Mouse (Mus musculus) hindbrain, embryonic 14.5 days (tissue): ENCODE measurements at regions not wholly inside any gene's neighbourhood (a gene's known extent, or its start where the extent isn't known, plus 50 kb on each side); places are given as distances from the start of the nearest gene placed in this dataset.
A peak's percentile ranks its signal among the peaks of the same experiment; 100 is the strongest.

ENCODE experiments used
- ATAC-seq: fragments of 200-750 bp; cut with Nextera tagmentation; 2 replicates; pipeline ENCODE4 v1.8.0; 2017; ENCODE audit warnings: moderate number of reproducible peaks, mild to moderate bottlenecking, moderate TSS enrichment, moderate library complexity; ENCODE audit not compliant: low FRiP score
- DNase-seq: peaks from one replicate; pipeline ENCODE4 v3.0.0-alpha.2; 2015; ENCODE audit warnings: low spot score
- H3K27ac ChIP-seq: fragments of 300-500 bp; sonication (generic); 2 replicates; pipeline ENCODE4 v1.5.1; 2014; ENCODE audit warnings: mild to moderate bottlenecking, moderate library complexity
- H3K27me3 ChIP-seq: fragments of 300-500 bp; sonication (generic); 2 replicates; pipeline ENCODE4 v1.6.1; 2014; ENCODE audit warnings: mild to moderate bottlenecking, low read length, mixed read lengths; ENCODE audit not compliant: control insufficient read depth, insufficient read depth
- H3K36me3 ChIP-seq: fragments of 300-500 bp; sonication (generic); replicated peaks from 2 replicates; pipeline ENCODE4 v1.6.1; 2014; ENCODE audit not compliant: control insufficient read depth, insufficient read depth
- H3K4me1 ChIP-seq: fragments of 300-500 bp; sonication (generic); replicated peaks from 2 replicates; pipeline ENCODE4 v1.6.1; 2014; ENCODE audit warnings: antibody characterized with exemption, low read length, mixed read lengths; ENCODE audit not compliant: control insufficient read depth, insufficient read depth
- H3K4me2 ChIP-seq: fragments of 300-500 bp; sonication (generic); replicated peaks from 2 replicates; pipeline ENCODE4 v1.6.1; 2014; ENCODE audit warnings: mild to moderate bottlenecking, moderate library complexity
- H3K4me3 ChIP-seq: fragments of 300-500 bp; sonication (generic); replicated peaks from 2 replicates; pipeline ENCODE4 v1.5.1; 2014; ENCODE audit warnings: mild to moderate bottlenecking, low read length
- H3K9ac ChIP-seq: fragments of 300-500 bp; sonication (generic); 2 replicates; pipeline ENCODE4 v1.6.1; 2014
- H3K9me3 ChIP-seq: fragments of 300-500 bp; sonication (generic); 2 replicates; pipeline ENCODE4 v1.6.1; 2016; ENCODE audit warnings: low read length; ENCODE audit not compliant: control insufficient read depth
- WGBS: fragments of 180-500 bp; shearing (Covaris S2); extraction: QIAGEN DNeasy Blood & Tissue Kit; methylation state at CpG from one replicate; pipeline ENCODE4 v1.1.7; 2014; 5-methylcytosine and 5-hydroxymethylcytosine counted together

DNA sequence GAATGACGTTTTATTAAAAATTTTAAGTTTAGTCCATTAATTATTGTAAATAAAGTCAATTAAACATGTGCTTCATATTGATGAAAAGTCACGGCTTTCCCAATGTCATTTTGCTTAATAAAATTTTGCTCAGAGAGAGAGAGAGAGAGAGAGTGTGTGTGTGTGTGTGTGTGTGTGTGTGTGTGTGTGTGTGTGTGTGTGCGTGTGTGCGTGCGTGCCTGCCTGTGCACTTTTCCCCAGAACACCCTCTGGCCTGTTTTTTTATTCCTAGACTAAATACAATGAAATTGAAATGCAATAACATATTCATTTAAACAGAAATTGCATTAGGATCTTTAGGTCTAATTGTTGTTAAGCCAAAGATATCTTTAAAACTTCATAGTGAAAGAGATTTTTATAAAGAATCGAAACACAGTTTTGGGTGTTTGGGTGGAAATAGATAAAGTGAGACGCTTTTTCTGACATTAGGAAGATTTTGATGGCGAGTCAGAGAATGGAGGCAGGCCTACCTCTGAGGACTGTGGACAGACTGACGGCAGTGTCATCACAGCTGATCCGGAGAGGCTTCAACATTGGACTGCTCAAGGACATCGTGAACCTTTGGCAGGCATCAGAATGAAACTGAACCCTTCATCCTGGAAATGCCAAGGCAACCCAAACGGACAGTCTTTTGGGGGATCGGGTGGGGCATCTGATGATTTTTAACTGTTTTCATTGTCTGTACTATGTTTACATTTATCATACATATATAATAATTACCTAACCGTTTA, 232.0 kb upstream of the Plscr5 start:
- Histone ChIP-seq H3K9me3 (no peaks in the 10 kb centered on the region), H3K4me2 (no peak overlapping the region), H3K27me3 (no peaks in the 10 kb centered on the region), H3K27ac (no peak overlapping the region), H3K4me3 (no peak overlapping the region), H3K9ac (no peak overlapping the region), H3K36me3 (no peaks in the 10 kb centered on the region), H3K4me1 (no peaks in the 10 kb centered on the region)
- WGBS, result 82% methylated on average over 14 of the region's 14 CpGs
- DNase-seq, result no peak
- ATAC-seq, result no peak

- no peak overlapping the region for H3K27ac ChIP-seq
- H3K27me3 ChIP-seq, result no peaks in the 10 kb centered on the region
- no peaks in the 10 kb centered on the region for H3K36me3 ChIP-seq
- no peak overlapping the region for H3K9ac ChIP-seq
- 11% methylated on average over 1 of the region's 1 CpGs for WGBS
- DNase-seq, result peak; percentile 76
- ATAC-seq, result peak; percentile 69; the same call in 1 of the 2 replicates
- H3K4me1 ChIP-seq, result no peaks in the 10 kb centered on the region
- H3K4me2 ChIP-seq, result no peak overlapping the region
- no peak overlapping the region for H3K4me3 ChIP-seq
- H3K9me3 ChIP-seq, result no peaks in the 10 kb centered on the region
Measured at GRCm38 (mm10) chr9:91959592-91959991, 233.1 kb upstream of the Plscr5 start.

- H3K36me3 ChIP-seq, result no peaks in the 10 kb centered on the region
- ATAC-seq (no peak), DNase-seq (no peak)
- H3K27me3 ChIP-seq, result no peaks in the 10 kb centered on the region
- 66% methylated on average over 3 of the region's 3 CpGs for WGBS
- no peak overlapping the region for H3K4me2 ChIP-seq
- H3K4me3 ChIP-seq, result no peak overlapping the region
- H3K9me3 ChIP-seq, result no peaks in the 10 kb centered on the region
- H3K4me1 ChIP-seq, result no peaks in the 10 kb centered on the region
- H3K9ac ChIP-seq, result no peak overlapping the region
- H3K27ac ChIP-seq, result 0 out of 2 replicates have a peak overlapping the region, but pooled peaks have one; percentile 1
Measured at GRCm38 (mm10) chr9:91959076-91959475, 233.7 kb upstream of the Plscr5 start.

DNA sequence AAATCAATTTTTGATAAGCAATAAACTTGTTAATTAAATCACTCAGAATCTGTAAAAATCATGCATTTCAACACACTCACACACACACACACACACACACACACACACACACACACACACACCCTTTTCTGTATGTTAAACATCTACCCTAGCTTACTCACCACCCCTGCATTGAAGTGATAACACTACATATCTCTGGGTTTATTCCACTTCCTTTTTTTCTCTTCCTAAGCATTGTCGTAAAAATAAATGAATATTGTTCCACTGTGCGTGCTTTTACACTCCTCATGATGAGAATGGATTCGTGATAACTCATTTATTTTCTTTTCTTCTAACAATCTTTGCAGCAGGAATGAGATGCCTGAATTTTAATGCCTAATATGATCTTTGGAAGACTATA, 234.3 kb upstream of the Plscr5 start:
- Histone ChIP-seq H3K27me3 (no peaks in the 10 kb centered on the region), H3K27ac (no peak overlapping the region), H3K4me2 (no peak overlapping the region), H3K9me3 (no peaks in the 10 kb centered on the region), H3K9ac (no peak overlapping the region), H3K4me3 (no peak overlapping the region), H3K4me1 (no peaks in the 10 kb centered on the region), H3K36me3 (no peaks in the 10 kb centered on the region)
- 66% methylated on average over 3 of the region's 3 CpGs for WGBS
- no peak for ATAC-seq
- no peak for DNase-seq

DNA sequence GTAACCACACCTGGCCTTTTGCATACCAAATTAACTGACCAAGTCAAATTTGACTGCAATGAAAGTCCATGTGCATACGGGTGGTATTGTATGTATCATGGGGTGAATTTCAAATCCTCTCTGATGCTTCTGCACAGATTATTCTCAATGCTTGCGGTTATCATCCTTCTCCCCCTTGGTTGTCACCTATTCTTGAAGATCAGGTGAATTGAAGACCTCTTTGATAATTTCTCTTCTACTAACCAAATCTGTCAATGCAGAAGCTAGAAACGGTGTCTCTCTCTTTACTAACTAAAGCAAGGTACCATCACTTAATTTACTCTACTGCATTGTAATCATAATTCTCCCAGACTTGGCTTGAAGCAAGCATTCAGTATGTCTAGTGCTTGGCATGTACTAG, 235.7 kb upstream of the Plscr5 start:
- Histone ChIP-seq H3K36me3 (no peaks in the 10 kb centered on the region), H3K9me3 (no peaks in the 10 kb centered on the region), H3K9ac (no peak overlapping the region), H3K4me1 (no peaks in the 10 kb centered on the region), H3K27ac (no peak overlapping the region), H3K27me3 (no peaks in the 10 kb centered on the region), H3K4me3 (no peak overlapping the region), H3K4me2 (no peak overlapping the region)
- ATAC-seq (no peak), DNase-seq (no peak)
- 91% methylated on average over 3 of the region's 3 CpGs for WGBS

DNA sequence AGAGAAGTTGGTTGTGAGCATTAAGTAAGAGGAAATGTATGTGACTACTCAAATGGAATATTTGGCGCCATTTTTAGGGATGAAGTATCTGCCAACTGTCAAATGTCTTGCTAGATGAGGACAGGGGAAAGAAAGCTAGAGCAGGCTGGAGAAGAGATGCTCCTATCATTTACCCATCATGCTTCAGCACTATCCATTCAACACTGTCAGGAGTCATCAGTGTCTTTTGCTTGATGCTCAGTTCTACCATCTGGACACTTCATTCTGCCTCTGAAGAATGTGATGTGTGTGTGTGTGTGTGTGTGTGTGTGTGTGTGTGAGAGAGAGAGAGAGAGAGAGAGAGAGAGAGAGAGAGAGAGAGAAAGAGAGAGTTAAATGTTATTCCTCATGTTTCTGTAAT, 244.0 kb upstream of the Plscr5 start:
- 81% methylated on average over 1 of the region's 1 CpGs for WGBS
- Histone ChIP-seq H3K4me1 (no peaks in the 10 kb centered on the region), H3K36me3 (no peaks in the 10 kb centered on the region), H3K4me3 (no peak overlapping the region), H3K27me3 (no peaks in the 10 kb centered on the region), H3K4me2 (no peak overlapping the region), H3K9ac (no peak overlapping the region), H3K9me3 (no peaks in the 10 kb centered on the region), H3K27ac (no peak overlapping the region)
- ATAC-seq (no peak), DNase-seq (no peak)

GRCm38 (mm10) chr9:91942001-91942400, 250.7 kb upstream of the Plscr5 start:
- peak; percentile 35 for DNase-seq
- 38% methylated on average over 1 of the region's 1 CpGs for WGBS
- no peaks in the 10 kb centered on the region for H3K4me1 ChIP-seq
- H3K9ac ChIP-seq, result no peak overlapping the region
- H3K9me3 ChIP-seq, result no peaks in the 10 kb centered on the region
- no peak for ATAC-seq
- no peak overlapping the region for H3K4me3 ChIP-seq
- no peak overlapping the region for H3K4me2 ChIP-seq
- H3K27me3 ChIP-seq, result no peaks in the 10 kb centered on the region
- H3K36me3 ChIP-seq, result no peaks in the 10 kb centered on the region
- no peak overlapping the region for H3K27ac ChIP-seq

- Histone ChIP-seq H3K27me3 (no peaks in the 10 kb centered on the region), H3K27ac (no peak overlapping the region), H3K4me3 (no peak overlapping the region), H3K36me3 (no peaks in the 10 kb centered on the region), H3K4me2 (no peak overlapping the region), H3K9me3 (no peaks in the 10 kb centered on the region), H3K4me1 (no peaks in the 10 kb centered on the region), H3K9ac (no peak overlapping the region)
- DNase-seq, result no peak
- no peak for ATAC-seq
- 74% methylated on average over 4 of the region's 4 CpGs for whole genome bisulfite sequencing
Measured at GRCm38 (mm10) chr9:91938729-91939128, 254.0 kb upstream of the Plscr5 start.

GRCm38 (mm10) chr9:91904066-91904465, 288.7 kb upstream of the Plscr5 start:
- whole genome bisulfite sequencing, result 76% methylated on average over 5 of the region's 5 CpGs
- Histone ChIP-seq H3K4me2 (no peak overlapping the region), H3K4me3 (no peak overlapping the region), H3K27ac (no peak overlapping the region), H3K4me1 (no peaks in the 10 kb centered on the region), H3K36me3 (no peaks in the 10 kb centered on the region), H3K27me3 (no peaks in the 10 kb centered on the region), H3K9me3 (no peaks in the 10 kb centered on the region), H3K9ac (no peak overlapping the region)
- ATAC-seq, result no peak
- no peak for DNase-seq

GRCm38 (mm10) chr9:91900956-91901355, 291.8 kb upstream of the Plscr5 start:
- no peaks in the 10 kb centered on the region for H3K4me1 ChIP-seq
- no peak overlapping the region for H3K27ac ChIP-seq
- no peak for ATAC-seq
- DNase-seq, result no peak
- H3K27me3 ChIP-seq, result no peaks in the 10 kb centered on the region
- H3K4me2 ChIP-seq, result no peak overlapping the region
- no peaks in the 10 kb centered on the region for H3K9me3 ChIP-seq
- H3K36me3 ChIP-seq, result no peaks in the 10 kb centered on the region
- H3K9ac ChIP-seq, result no peak overlapping the region
- H3K4me3 ChIP-seq, result no peak overlapping the region
